Mouse (Mus musculus) limb, embryonic 14.5 days (tissue): Measurements from ENCODE around the gene Gm17359. TPM values are rescaled to one million over a fixed set of nuclear protein-coding genes. Genes with fewer than 3 reads are reported as not detected.

Experiments
- ATAC-seq: fragments of 200-750 bp; cut with Nextera tagmentation; 2 replicates; pipeline ENCODE4 v1.8.0; 2017; ENCODE audit warnings: low read depth, moderate number of reproducible peaks, moderate TSS enrichment; ENCODE audit not compliant: low FRiP score
- DNase-seq: peaks from one replicate; pipeline ENCODE4 v3.0.0-alpha.2; 2015; ENCODE audit warnings: low spot score
- H3K27ac ChIP-seq: fragments of 300-500 bp; sonication (generic); replicated peaks from 2 replicates; pipeline ENCODE4 v1.5.1; 2014; ENCODE audit warnings: low read depth, mild to moderate bottlenecking, low read length, moderate library complexity, mixed read lengths
- H3K27me3 ChIP-seq: fragments of 300-500 bp; sonication (generic); 2 replicates; pipeline ENCODE4 v1.6.1; 2014; ENCODE audit warnings: low read length, mixed read lengths; ENCODE audit not compliant: control insufficient read depth, insufficient read depth
- H3K36me3 ChIP-seq: fragments of 300-500 bp; sonication (generic); 2 replicates; pipeline ENCODE4 v1.6.1; 2014; ENCODE audit warnings: mild to moderate bottlenecking, low read length, moderate library complexity, mixed read lengths; ENCODE audit not compliant: control insufficient read depth, insufficient read depth
- H3K4me1 ChIP-seq: fragments of 300-500 bp; sonication (generic); 2 replicates; pipeline ENCODE4 v1.6.1; 2014; ENCODE audit warnings: antibody characterized with exemption, low read length, mixed read lengths; ENCODE audit not compliant: control insufficient read depth, insufficient read depth
- H3K4me2 ChIP-seq: fragments of 300-500 bp; sonication (generic); replicated peaks from 2 replicates; pipeline ENCODE4 v1.6.1; 2014; ENCODE audit warnings: low read depth, mild to moderate bottlenecking, low read length, moderate library complexity; ENCODE audit not compliant: severe bottlenecking
- H3K4me3 ChIP-seq: fragments of 300-500 bp; sonication (generic); replicated peaks from 2 replicates; pipeline ENCODE4 v1.5.1; 2014; ENCODE audit warnings: low read length
- H3K9ac ChIP-seq: fragments of 300-500 bp; sonication (generic); 2 replicates; pipeline ENCODE4 v1.6.1; 2014; ENCODE audit warnings: mild to moderate bottlenecking, low read depth, low read length, moderate library complexity; ENCODE audit not compliant: severe bottlenecking
- H3K9me3 ChIP-seq: fragments of 300-500 bp; sonication (generic); 2 replicates; pipeline ENCODE4 v1.6.1; 2016; ENCODE audit warnings: low read length; ENCODE audit not compliant: control insufficient read depth
- POLR2A ChIP-seq: fragments of 200-500 bp; IDR thresholded peaks from 2 replicates; pipeline ENCODE4 v1.8.0; 2012; ENCODE audit warnings: inconsistent platforms, mild to moderate bottlenecking, moderate library complexity, borderline replicate concordance; ENCODE audit not compliant: insufficient read depth, insufficient read length; ENCODE audit errors: extremely low read depth
- WGBS: fragments of 180-500 bp; shearing (Covaris S2); extraction: QIAGEN DNeasy Blood & Tissue Kit; methylation state at CpG from one replicate; pipeline ENCODE4 v1.1.7; 2014; 5-methylcytosine and 5-hydroxymethylcytosine counted together
- polyA plus RNA-seq, 2 experiments: library from polyadenylated mRNA; depleted of rRNA in 1 of 2; stranded (reverse) in 1 of 2; unstranded in 1 of 2; fragments of >200 nt; fragmentation: Nextera tagmentation in 1 of 2; extraction: Ambion mirVana in 1 of 2; gene quantifications; 2 replicates each; pipeline versions ENCODE4 v1.2.1 to v1.2.3; 2012 to 2014

Gm17359 gene
- polyA plus RNA-seq, 2 experiments, result not detected

DNA sequence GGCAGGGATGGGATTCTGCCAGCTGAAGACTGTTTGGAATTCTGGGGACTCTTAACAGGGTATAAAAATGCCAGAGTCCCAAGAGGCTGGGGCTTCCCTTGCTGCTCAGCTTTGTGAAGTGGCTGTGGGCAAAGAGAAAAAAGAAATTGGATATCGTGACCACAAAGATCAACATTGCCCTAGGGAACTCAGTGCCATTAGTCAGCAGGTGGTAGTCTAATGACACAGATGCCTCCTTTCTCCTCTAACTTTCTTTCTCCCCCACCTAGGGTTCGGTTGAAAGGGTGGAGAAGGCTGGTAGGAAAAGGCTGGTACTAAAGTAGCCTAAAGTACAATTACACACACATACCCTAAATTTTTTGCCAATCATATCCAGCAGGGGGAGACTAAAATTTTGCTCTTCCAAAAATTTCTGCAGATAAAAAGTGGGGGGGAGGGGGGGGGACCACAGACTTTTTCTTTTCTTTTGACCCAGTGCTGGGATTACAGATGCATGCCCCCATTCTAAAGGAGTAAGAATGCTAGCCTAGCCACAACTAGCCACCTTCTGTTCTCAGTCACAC is 164.8 kb downstream of the Gm17359 start:
- Histone ChIP-seq H3K4me2 (no peak overlapping the region), H3K36me3 (peaks cover 14% of the 10 kb centered on the region; the same call in 1 of the 2 replicates), H3K27me3 (no peaks in the 10 kb centered on the region), H3K4me3 (no peak overlapping the region), H3K4me1 (no peaks in the 10 kb centered on the region), H3K9me3 (no peaks in the 10 kb centered on the region), H3K27ac (no peak overlapping the region), H3K9ac (no peak overlapping the region)
- no peak for TF ChIP-seq POLR2A
- DNase-seq (no peak), ATAC-seq (no peak)
- WGBS, result 65% methylated on average over 2 of the region's 2 CpGs

Other genes starting within 250 kb of the Gm17359 start
- gene Rapgef2, start 50.1 kb upstream of the Gm17359 start, polyA plus RNA-seq (2012; rRNA removed), result 12.5 and 13.7 TPM in 2 replicates
- 7.6 and 8.8 TPM in 2 replicates for gene Rapgef2, start 50.1 kb upstream of the Gm17359 start, polyA plus RNA-seq (2014; fragmentation: Nextera tagmentation; extraction: Ambion mirVana)
- gene Fnip2, start 231.1 kb downstream of the Gm17359 start, polyA plus RNA-seq (2012; rRNA removed), result 7.5 and 8.8 TPM in 2 replicates
- 4.1 and 6.2 TPM in 2 replicates for gene Fnip2, start 231.1 kb downstream of the Gm17359 start, polyA plus RNA-seq (2014; fragmentation: Nextera tagmentation; extraction: Ambion mirVana)